Mouse (Mus musculus): ENCODE measurements around the gene Mlycd.

Mlycd gene

GRCm38 (mm10) chr8:119432372-119432771, 37.7 kb downstream of the Mlycd start:
- no peak for DNase-seq (ENCODE audit: low read depth, low spot score)

GRCm38 (mm10) chr8:119433582-119434174, 39.0 kb downstream of the Mlycd start, which contains the start of gene Osgin1:
Gene Osgin1 (plus strand): TSS chr8:119434124.
- no peak for DNase-seq (ENCODE audit: low read depth, low spot score)

GRCm38 (mm10) chr8:119434569-119434968, 39.9 kb downstream of the Mlycd start:
- DNase-seq (ENCODE audit: low read depth, low spot score) = no peak

- DNase-seq (ENCODE audit: low read depth, low spot score) = no peak
These were observed 40.8 kb downstream of the Mlycd start for GRCm38 (mm10) chr8:119435527-119435926.

- DNase-seq (ENCODE audit: low read depth, low spot score) = no peak
These were observed 41.7 kb downstream of the Mlycd start for GRCm38 (mm10) chr8:119436331-119436730.

GRCm38 (mm10) chr8:119436933-119437332, 42.3 kb downstream of the Mlycd start:
- DNase-seq (ENCODE audit: low read depth, low spot score) = peak; percentile 92

- DNase-seq (ENCODE audit: low read depth, low spot score) = no peak
These were observed 42.8 kb downstream of the Mlycd start for GRCm38 (mm10) chr8:119437506-119437905.

- DNase-seq (ENCODE audit: low read depth, low spot score) = no peak
These were observed 44.2 kb downstream of the Mlycd start for GRCm38 (mm10) chr8:119438876-119439275.

GRCm38 (mm10) chr8:119439424-119439823, 44.7 kb downstream of the Mlycd start:
- no peak for DNase-seq (ENCODE audit: low read depth, low spot score)

- peak; percentile 38 for DNase-seq (ENCODE audit: low read depth, low spot score)
These were observed 45.2 kb downstream of the Mlycd start for GRCm38 (mm10) chr8:119439893-119440249.

GRCm38 (mm10) chr8:119440250-119440951, 45.7 kb downstream of the Mlycd start:
- peak; percentile 92 for DNase-seq (ENCODE audit: low read depth, low spot score)

GRCm38 (mm10) chr8:119440952-119441270, 46.2 kb downstream of the Mlycd start:
- DNase-seq (ENCODE audit: low read depth, low spot score) = no peak

GRCm38 (mm10) chr8:119442013-119442412, 47.3 kb downstream of the Mlycd start:
- DNase-seq (ENCODE audit: low read depth, low spot score) = no peak

GRCm38 (mm10) chr8:119442970-119443369, 48.3 kb downstream of the Mlycd start:
- no peak for DNase-seq (ENCODE audit: low read depth, low spot score)

- DNase-seq (ENCODE audit: low read depth, low spot score) = peak; percentile 45
These were observed 51.7 kb downstream of the Mlycd start, which contains the start of gene Necab2 for GRCm38 (mm10) chr8:119446211-119446989. Gene Necab2 (plus strand): TSS chr8:119446719.

- no peak for DNase-seq (ENCODE audit: low read depth, low spot score)
These were observed 52.5 kb downstream of the Mlycd start for GRCm38 (mm10) chr8:119446990-119447780.

GRCm38 (mm10) chr8:119447781-119448170, 53.1 kb downstream of the Mlycd start:
- no peak for DNase-seq (ENCODE audit: low read depth, low spot score)

- no peak for DNase-seq (ENCODE audit: low read depth, low spot score)
These were observed 54.9 kb downstream of the Mlycd start for GRCm38 (mm10) chr8:119449627-119450026.

GRCm38 (mm10) chr8:119451131-119451530, 56.5 kb downstream of the Mlycd start:
- DNase-seq (ENCODE audit: low read depth, low spot score) = no peak

- DNase-seq (ENCODE audit: low read depth, low spot score) = no peak
These were observed 58.2 kb downstream of the Mlycd start for GRCm38 (mm10) chr8:119452919-119453318.

GRCm38 (mm10) chr8:119456045-119456444, 61.4 kb downstream of the Mlycd start:
- no peak for DNase-seq (ENCODE audit: low read depth, low spot score)

- DNase-seq (ENCODE audit: low read depth, low spot score) = no peak
These were observed 65.0 kb downstream of the Mlycd start for GRCm38 (mm10) chr8:119459724-119460123.

Measured in skeletal muscle tissue, adult 2 months (tissue).